Mouse (Mus musculus): ENCODE measurements around the gene Anln. TPM values are rescaled to one million over a fixed set of nuclear protein-coding genes. Genes with fewer than 3 reads are reported as not detected.
"Not testable (repeated sequence)": the region's sequence is repeated elsewhere in the genome, so short reads cannot be mapped to it uniquely, and the experiment has no call there.

Gene Anln
- total RNA-seq (2021), result 1 to 10 TPM; 1.6 to 2.1 TPM

DNA sequence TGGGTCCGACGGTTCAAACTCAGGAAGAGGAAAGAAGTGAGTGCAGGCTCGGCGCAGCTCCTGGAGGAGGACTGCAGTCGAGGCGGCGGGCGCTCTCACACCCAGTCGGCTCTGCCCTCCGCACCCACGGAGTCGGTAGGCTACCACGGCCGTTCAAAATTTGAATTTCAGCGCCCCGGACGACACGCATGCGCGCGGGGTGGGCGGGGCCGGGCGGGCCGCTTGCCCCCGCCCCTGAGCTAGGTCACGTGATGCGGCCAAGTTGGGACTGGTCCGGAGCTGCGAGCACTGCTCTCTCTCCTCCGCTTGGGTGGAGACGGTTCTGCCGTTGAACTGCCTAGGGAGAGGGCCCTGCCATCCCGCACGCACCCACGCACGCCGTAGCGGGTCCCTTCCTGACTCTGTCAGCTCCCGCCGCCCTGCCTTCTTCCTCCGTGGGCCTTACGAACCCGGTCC is at the start of gene Anln:
Gene Anln (minus strand): TSS at position 168 of the 456 bp plus-strand sequence.
- DNase-seq, result peak; percentile 94
- intact Hi-C loops (cut with DNase I), result loop anchor here (2.0 to 5.0 kb wide), 3 partner anchors 20 to 157 kb away; no protein-coding TSS in a partner anchor

DNA sequence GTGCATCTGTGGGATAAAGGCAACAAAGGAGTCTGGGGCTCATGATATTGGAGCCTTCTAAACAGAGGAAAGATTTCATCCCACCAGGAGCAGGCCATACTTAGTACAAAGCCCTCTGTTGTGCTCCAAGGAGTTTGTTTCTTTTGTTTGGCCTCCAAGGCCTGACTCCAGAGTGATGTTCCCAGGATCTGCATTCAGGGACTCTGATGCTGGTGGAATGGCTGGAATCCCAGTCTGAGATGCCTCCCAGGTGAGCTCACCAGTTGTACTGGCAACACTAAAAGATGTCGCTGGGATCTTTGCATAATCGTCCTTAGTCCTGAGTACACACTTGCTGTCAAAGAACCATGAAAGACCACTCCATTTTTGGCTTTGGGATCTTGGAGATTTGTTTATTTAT is 45.1 kb upstream of the Anln start:
- intact Hi-C loops (cut with DNase I), result no loop called here
- DNase-seq, result no peak

DNA sequence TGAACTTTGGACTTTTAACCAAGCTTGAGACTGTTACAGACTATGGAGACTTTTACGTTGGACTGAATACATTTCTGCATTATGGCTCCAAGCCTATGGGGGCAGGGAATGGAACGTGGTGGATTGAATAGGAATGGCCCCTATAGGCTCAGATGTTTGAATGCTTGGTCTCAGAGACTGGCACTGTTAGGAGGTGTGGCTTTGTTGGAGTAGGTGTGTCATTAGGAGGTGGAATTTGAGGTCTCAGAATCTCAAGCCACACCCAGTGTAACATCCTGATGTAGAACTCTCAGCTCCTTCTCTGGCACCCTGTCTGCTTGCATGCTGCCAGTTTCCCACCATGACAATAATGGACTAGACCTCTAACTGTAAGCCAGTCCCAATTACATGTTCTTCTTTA is 44.2 kb upstream of the Anln start:
- intact Hi-C loops (cut with DNase I), result no loop called here
- no peak for DNase-seq

DNA sequence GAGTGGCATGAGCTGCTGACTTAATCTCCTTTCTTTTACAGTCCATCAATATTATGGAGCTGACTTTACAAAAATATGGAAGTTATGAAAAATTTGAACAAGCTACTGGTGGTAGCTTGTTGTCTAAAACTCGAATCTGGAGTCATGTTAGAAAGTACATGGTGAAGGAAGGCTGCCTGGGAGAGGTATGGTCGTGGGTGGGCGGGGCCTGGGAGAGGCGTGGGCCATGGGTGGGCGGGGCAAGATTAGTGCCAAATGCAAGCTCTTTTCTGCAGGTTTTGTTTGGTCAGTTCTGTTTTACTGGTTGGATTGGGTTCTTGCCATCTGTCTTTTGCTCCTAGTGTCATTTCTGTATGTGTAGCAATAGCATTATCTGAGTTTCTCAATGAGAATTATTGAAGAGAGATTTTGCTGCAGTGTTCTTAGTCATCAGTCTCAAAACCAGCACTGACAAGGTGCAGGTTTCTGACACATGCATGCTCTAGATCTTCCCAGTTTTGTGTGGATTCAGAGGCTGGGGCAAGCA is 41.4 kb upstream of the Anln start:
- no peak for DNase-seq
- intact Hi-C loops (cut with DNase I), result no loop called here

DNA sequence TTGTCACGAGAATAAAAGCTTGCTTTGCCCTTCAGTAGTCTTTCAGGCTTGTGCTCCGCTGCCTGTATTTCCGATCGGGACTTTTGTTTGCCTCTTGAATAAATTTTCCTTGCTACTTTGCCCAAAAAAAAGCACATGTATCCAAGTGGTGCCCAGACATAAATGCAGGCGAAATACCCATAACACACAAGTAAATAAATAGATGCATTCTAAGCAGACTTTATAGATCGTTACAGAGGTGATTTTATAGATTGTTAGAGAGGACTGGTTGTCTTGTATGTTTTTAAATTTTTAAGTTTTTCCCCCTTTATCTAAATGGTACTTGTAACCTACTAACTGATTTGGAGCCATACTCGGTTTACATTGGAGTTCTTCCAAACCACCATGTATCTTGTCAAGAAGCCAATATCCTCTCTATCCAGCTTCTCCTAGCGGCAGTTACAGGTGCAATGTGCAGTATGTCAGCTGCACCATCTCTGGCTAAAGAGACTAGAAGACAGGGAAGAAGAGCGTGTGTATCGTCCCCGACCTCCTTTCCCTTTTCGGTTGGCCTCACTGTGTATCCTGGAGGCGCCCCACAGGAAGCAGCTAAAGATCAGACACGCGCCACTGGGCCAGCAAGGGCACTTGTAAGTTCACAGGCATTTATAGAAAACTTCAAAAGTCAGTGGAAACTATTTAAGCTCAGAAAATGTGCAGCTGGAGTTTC is 40.7 kb upstream of the Anln start:
- intact Hi-C loops (cut with DNase I), result no loop called here
- no peak for DNase-seq

DNA sequence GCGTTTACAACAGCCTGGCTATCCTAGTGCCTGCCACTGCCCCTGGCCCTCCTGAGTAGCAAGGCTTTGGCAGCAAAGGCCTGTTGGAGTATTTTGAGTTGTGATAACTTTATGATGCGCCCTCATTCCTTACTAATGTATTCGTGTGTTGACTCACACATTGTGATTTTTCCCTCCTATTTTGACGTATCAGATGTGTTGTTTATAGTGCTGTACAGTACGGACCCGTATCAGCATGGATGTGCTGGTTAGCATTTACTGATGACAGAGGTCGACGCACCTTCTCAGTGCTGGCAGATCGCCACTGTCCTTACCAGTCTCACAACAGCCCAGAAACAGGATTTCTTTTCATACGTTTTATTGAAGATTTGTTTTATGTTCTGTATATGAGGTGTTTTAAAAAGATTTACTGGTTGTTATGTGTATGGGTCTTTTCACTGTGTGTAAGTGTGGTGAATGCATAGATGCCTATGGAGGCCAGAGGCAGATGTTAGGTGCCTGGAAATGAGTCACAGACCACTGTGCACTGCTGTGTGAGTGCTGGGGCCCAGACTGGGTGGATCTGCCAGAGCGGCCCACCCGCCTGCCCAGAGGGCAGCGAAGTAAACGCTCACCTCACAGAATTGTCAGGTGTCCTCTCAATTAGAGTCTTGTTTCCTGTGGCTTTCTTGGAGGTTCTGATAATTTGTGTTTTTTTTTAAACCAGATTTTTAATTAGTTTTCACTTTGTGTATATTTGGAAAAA is 39.9 kb upstream of the Anln start:
- DNase-seq, result no peak
- intact Hi-C loops (cut with DNase I), result no loop called here

DNA sequence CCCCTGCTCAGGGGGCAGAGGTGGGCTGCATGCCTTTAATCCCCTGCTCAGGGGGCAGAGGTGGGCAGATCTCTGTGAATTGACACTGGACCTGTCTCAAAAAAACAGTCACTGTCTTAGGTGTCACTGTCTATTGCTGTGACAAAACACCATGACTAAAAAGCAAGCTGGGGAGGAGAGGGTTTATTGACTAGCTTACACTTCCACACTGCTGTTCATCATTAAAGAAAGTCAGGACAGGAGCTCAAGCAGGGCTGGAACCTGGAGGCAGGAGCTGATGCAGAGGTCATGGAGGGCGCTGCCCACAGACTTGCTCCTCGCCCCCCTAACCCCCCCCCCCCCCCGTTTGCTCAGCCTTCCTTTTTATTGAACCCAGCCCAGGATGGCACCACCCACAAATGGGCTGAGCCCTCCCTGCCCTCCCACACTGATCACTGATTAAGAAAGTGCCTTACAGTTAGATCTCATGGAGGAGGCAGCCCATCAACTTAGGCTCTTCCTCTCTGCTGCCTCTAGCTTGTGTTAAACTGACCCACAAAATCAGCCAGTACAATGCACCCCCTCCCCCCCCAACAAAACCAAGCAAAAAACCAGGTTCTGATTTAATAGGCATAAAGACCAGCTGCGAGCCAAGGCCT is 39.2 kb upstream of the Anln start:
- intact Hi-C loops (cut with DNase I), result no loop called here
- no peak for DNase-seq

DNA sequence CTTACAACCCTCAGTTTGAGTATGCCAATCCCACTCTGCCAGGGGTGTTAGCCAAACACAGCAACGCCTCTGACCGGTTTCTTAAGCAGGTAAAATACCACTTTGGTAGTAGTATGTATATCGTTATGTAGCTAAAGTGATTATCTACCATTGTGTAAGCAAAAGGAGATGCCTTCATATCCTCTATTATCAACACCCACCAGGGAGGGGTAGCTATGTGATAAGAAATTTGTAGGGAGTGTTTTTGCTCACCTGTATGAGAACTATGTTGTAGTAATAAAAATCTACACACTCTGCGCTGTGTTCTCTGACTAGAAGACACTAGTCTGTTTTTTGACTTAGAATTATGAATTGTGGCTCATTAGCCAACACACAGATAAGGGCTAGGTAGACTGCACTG is 35.7 kb upstream of the Anln start:
- intact Hi-C loops (cut with DNase I), result no loop called here
- DNase-seq, result no peak

DNA sequence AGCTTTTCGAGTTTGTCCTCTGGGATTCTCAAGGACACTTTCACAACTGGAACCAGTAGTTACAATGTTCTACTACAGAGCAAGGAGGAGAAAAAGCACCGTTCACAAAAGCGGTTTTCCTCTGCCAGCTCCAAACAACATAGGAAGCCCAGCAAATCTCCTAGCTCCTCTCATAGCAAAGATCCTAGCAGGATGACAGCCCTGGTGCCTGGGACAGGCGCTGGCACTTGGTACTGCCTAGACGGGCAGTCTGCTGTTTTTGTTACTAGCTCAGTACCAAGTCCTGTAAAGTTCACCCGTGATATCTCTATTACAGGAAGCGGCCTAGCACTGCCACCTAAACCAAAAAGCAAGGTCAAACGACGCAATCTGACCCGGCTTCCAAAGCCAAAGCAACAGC is 35.2 kb upstream of the Anln start:
- intact Hi-C loops (cut with DNase I), result no loop called here
- DNase-seq, result no peak

DNA sequence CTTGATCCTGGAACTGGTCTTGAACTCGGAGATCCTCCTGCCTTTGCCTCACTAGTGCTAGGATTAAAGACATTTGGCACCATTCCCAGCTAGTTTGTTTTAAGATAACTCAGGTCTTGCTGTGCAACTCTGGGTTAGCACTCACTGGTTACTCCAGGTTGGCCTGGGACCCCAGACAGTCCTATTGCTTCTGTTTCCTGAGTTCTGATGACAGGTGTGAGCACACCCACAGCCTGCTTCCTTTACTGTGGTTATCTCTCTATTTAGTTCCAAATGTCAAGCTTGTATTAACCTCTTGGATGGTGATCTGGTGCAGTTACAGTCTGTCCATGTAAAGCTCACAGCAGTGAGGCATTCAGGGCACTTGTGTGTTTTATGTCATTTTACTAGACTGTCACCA is 34.5 kb upstream of the Anln start:
- intact Hi-C loops (cut with DNase I), result no loop called here
- no peak for DNase-seq

DNA sequence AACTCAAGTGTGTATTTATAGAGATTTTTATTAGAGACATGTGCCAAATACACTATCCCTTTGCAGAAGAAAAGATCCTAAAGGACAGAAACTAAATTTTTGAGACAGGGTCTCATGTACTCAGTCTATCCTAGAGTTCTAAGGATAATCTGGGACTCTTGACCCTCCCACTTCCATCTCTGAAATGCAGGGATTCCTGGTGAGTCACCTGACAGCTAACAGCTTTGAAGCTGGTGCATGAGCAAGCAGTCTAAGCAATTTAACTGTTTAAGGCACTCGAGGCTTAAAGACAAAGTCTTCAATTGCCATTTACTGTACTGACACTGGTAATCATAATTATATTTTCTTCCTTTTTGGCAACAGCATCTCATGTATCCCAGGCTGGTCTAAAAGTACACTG is 33.6 kb upstream of the Anln start:
- DNase-seq, result no peak
- intact Hi-C loops (cut with DNase I), result no loop called here

DNA sequence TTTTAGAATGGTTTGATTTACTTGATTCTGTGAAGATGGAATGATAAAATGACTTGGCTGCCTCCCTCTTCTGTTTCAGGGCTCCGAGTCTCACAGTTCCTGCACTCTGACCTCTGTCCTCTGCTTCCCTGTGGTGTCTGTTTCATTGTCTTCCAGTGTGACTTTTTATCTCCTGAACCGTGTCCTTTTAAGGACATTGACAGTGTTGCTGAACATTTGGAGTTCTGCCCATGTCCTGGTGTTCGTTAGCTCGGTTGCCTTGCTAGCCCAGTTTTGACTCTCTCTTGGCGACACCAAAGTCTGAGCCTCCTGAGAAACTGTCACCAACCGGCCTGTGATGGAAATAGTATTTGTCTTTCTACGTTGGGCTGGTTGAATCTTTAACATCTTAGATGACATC is 31.5 kb upstream of the Anln start:
- no peak for DNase-seq
- intact Hi-C loops (cut with DNase I), result no loop called here

DNA sequence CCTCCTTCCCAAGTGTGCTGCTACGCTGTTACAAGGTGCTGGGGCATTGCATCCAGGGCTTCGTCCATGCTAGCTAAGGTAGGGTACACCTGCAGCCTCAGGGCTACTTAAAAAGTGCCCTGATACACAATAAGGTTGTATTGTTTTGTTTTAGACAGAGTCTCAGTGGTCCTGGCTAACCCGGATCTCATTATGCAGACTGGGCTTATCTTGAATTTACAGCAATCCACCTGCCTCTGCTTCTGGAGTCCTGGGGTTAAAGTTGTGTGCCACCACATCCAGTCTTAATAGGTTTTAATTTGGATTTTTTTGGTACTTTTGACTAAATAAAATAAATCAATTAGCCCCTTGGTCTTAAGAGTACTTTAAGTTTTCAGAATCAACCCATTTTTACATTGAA is 30.9 kb upstream of the Anln start:
- intact Hi-C loops (cut with DNase I), result no loop called here
- no peak for DNase-seq

DNA sequence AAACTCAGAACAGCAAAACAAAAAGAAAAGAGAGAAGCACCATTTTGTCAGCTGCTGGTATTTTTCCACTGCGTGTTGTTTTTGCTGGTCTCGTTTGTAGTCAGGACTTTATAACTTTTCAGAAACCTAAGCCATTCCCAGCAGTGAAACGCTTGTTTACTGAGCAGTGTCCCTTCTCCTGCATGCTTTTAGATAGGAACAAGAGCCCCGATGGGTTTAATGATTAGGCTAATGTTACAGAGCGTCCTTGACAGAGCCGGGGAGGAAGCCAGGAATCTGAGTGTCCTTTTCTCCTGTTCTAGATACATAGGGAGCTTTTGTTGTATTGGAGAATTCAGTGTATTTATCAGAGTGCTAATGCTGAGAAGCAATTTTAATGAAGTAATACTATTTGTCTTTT is 28.6 kb upstream of the Anln start:
- DNase-seq, result no peak
- intact Hi-C loops (cut with DNase I), result no loop called here

DNA sequence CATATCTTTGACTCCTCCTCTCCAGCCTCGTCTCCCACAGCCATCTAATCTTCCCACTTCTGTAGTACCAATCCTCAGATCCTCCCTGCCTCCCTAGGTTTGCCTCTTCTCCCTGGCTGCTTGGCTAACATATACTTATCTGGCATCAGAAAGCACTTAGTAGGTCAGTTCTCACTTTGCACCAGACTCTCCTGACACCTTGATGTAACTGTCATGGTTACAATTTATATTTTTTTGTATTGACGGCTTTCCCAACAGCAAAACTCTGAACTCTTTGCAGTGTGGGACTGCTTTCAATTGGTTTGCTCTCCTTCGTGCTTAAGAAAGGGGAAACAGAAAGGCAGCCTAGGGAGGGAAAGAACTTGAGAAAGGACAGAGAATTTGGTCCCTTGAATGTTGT is 27.2 kb upstream of the Anln start:
- DNase-seq, result no peak
- intact Hi-C loops (cut with DNase I), result no loop called here

DNA sequence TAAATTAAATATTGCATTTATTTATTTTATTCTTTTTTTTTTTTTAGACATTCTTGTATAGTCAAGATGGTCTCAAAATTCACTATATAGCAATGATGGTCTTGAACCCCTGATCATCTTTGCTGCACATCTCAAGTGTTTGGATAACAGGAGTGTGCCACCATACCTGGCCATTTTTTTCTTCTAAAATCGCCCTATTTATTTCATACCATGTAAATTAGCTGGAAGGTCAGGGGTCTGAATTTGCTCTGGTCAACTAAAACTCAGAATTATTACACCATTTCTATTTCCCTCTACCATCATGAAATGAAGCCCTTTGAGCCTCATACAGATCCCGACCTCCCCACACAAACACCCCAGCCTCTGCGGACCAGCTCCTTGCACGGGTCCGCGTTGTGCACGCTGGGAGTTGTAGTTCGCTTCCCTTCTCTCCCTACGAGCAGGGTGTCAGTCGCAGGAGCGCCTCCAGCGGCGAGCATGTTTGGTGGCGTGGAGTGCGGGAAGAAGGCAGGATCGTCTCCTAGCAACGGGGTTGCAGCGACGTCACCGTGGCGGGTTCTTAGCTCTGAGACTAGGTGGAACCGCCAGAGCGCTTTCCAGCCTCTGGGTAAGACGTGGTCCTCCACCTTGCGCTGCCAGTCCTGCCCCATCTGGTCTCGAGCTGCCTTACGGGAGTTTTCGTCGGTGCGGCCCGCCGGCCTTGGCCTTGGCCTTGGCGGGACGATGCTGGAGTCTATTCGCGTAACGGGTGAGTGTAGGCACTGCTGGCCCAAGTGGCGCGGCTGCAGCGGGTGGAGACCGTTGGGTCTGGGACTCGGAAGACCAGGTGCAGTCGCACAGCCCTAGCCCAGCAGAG is 22.2 kb upstream of the Anln start, which contains the start of gene 9530077C05Rik:
Gene 9530077C05Rik (plus strand): TSS at position 512 of the 856 bp plus-strand sequence.
- intact Hi-C loops (cut with DNase I), result loop anchor here (2.0 kb wide), 2 partner anchors 64 to 186 kb away; partner anchors contain the start of genes Bbs9 and Zfp809
- peak; percentile 94 to 95 for DNase-seq

DNA sequence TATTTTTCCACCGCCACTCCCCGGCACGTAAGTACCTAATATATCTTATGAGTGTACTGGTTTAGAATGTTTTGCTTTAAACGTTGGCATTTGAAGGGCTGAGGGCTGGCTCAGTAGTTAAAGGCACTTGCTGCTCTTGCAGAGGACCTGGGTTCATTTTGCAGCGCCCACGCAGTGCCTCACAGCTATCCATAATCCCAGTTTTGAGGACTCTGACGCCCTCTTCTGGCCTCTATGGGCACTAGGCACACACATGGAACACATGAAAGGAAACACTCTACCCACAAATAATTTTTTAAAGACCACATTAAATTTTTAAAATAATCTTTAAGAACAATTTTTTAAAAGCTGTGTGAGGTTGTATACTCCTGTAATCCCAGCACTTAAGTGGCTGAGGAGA is 20.5 kb upstream of the Anln start:
- intact Hi-C loops (cut with DNase I), result loop anchor here (2.0 kb wide), 3 partner anchors 21 to 253 kb away; partner anchors contain the start of genes Anln and Pigyl
- DNase-seq, result no peak

DNA sequence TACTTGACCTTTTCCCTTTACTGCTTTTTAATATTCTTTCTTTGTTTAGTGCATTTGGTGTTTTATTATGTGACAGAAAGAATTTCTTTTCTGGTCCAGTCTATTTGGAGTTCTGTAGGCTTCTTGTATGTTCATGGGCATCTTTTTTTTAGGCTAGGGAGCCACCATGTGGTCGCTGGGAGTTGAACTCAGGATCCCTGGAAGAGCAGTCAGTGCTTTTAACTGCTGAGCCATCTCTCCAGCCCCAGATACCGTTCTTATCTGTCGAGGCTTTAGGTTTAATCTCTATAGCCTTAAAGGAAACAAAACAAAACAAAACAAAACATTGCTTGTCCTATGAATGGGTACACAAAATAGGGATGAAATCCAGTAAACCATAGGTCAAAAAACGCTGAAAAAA is 19.4 kb upstream of the Anln start:
- intact Hi-C loops (cut with DNase I), result loop anchor here (2.0 kb wide), 3 partner anchors 20 to 252 kb away; partner anchors contain the start of genes Anln and Pigyl
- not testable (repeated sequence) for DNase-seq

DNA sequence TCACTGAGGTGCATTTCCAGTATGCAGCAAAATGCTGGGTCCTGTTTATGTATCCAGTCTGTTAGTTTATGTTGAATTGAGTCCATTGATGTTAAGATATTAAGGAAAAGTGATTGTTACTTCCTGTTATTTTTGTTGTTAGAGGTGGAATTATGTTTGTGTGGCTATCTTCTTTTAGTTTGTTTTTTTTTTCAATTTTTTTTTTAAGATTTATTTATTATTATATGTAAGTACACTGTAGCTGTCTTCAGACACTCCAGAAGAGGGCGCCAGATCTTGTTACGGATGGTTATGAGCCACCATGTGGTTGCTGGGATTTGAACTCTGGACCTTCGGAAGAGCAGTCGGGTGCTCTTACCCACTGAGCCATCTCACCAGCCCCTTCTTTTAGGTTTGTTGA is 18.6 kb upstream of the Anln start:
- not testable (repeated sequence) for DNase-seq
- intact Hi-C loops (cut with DNase I), result loop anchor here (2.0 kb wide), 3 partner anchors 19 to 251 kb away; partner anchors contain the start of genes Anln and Pigyl

DNA sequence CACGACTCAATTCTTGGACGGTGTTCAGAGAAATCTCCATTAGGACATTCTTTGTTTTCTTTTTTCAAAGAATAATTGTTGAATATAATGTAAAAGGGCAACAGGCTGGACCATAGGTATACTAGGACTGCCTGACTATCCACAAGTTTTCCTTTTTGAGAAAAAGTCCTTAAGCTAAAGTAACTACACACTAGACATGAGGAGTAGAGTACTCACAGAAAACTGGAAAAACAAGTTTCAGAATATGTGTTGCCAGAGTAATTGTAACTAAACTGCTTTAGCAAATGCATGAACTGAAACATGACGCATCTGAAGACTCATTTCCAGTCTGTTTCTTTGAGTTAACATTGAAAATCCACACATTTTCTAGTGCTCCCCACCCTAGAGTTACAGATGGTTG is 16.4 kb upstream of the Anln start:
- intact Hi-C loops (cut with DNase I), result no loop called here
- DNase-seq, result no peak

All from heart, postnatal 36 days (tissue).